Mouse (Mus musculus) embryo, embryonic 9.5 days (tissue): ENCODE results near the gene Zpr1.

ENCODE experiments used
- DNase-seq: peaks from one replicate; pipeline ENCODE4 v3.0.0-alpha.2; 2017; ENCODE audit errors: extremely low spot score

The Zpr1 gene

GRCm38 (mm10) chr9:46329250-46329648 lies 56.4 kb downstream of the Zpr1 start:
- peak; percentile 77 for DNase-seq

- DNase-seq: no peak
These were observed 57.1 kb downstream of the Zpr1 start for GRCm38 (mm10) chr9:46329801-46330585.

GRCm38 (mm10) chr9:46330586-46330895 lies 57.7 kb downstream of the Zpr1 start:
- DNase-seq: no peak

- DNase-seq: no peak
These were observed 58.4 kb downstream of the Zpr1 start for GRCm38 (mm10) chr9:46331301-46331700.
